ENCODE assay signal across 8 mouse cellular contexts in the genomic region with DNA sequence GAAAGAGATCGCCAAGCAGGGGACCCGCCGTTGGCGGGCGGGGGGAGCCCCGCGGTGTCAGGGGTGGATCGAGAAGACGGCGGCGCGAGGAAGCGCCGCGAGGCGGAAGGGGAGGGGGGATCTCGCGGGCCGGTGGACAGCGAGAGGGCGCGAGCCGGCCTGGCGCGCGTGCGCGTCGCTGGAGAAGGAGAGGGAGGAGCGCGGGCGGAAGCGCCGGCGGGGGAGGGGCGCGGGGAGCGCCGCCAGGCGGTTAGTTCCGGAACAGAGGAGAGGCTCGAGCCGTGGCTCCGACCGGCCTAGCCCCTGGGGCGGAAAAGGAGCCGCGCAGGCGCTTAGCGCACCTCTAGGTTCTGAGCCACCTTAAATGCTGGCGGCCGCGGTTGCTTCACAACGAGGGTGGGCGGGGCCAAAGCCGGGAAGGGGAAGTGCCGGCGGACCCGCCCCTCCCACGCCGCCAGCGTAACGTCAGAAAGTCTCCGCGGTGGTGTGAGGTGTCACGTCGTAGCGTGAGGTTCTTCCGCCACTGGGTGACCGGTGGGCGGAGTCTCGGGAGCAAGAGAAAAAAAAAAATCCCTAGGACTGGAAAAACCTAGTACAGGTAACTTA. TPM values are rescaled to one million over a fixed set of nuclear protein-coding genes. Genes with fewer than 3 reads are reported as not detected.
A peak's percentile ranks its signal among the peaks of the same experiment; 100 is the strongest.
DNase-seq lines count a peak whose midpoint lies in the region; ATAC-seq lines count a peak whose summit lies in the region.

Atxn2l (minus strand) TSS at position 165 of the 606 bp plus-strand sequence.

- peak within 1 kb of the TSS; percentile 63 for H3K4me2 ChIP-seq in kidney, embryonic 15.5 days

- peak within 1 kb of the TSS; percentile 100 for H3K27ac ChIP-seq in heart, embryonic 10.5 days
- H3K27ac ChIP-seq in kidney, embryonic 15.5 days = peak within 1 kb of the TSS; percentile 100

- H3K9ac ChIP-seq in kidney, embryonic 15.5 days = peak within 1 kb of the TSS; percentile 100

- DNase-seq in B cell, adult 2 months = peak; percentile 99
- peak; percentile 100 for DNase-seq in brain, adult 2 months (ENCODE audit: low read depth, low spot score)
- peak; percentile 99 for DNase-seq in heart, embryonic 10.5 days (ENCODE audit: low spot score)
- DNase-seq in liver = peak; percentile 99
- peak; percentile 99 for DNase-seq in spleen, postnatal 4 days (ENCODE audit: low spot score in 2 of 2)

- H3K9me3 ChIP-seq in heart, embryonic 10.5 days = no peaks in the 10 kb centered on the region
- no peaks in the 10 kb centered on the region for H3K9me3 ChIP-seq in kidney, embryonic 15.5 days (replicated peaks)

- H3K4me1 ChIP-seq in heart, embryonic 10.5 days = peaks cover 11% of the 10 kb centered on the region; the same call in 1 of the 2 replicates
- peaks cover 18% of the 10 kb centered on the region for H3K4me1 ChIP-seq in kidney, embryonic 15.5 days

- H3K27me3 ChIP-seq in heart, embryonic 10.5 days (ENCODE audit: insufficient read depth, poor library complexity, severe bottlenecking) = no peaks in the 10 kb centered on the region
- H3K27me3 ChIP-seq in kidney, embryonic 15.5 days = no peaks in the 10 kb centered on the region

- H3K4me3 ChIP-seq in heart, embryonic 10.5 days = peak within 1 kb of the TSS; percentile 100
- H3K4me3 ChIP-seq in kidney, embryonic 15.5 days (replicated peaks) = peak within 1 kb of the TSS; percentile 100

- WGBS in heart, embryonic 10.5 days = under 1% methylated on average over 67 of the region's 72 CpGs
- WGBS in kidney, embryonic 15.5 days = under 1% methylated on average over 42 of the region's 72 CpGs

- peaks cover 29% of the 10 kb centered on the region for H3K36me3 ChIP-seq in heart, embryonic 10.5 days
- H3K36me3 ChIP-seq in kidney, embryonic 15.5 days = peaks cover 30% of the 10 kb centered on the region

- ATAC-seq in erythroblast, adult 5-6 weeks (replicated peaks; ENCODE audit: low FRiP score, poor library complexity, severe bottlenecking) = peak; percentile 82
- ATAC-seq in kidney, embryonic 15.5 days (replicated peaks; ENCODE audit: low FRiP score) = peak; percentile 92
- ATAC-seq in monocyte, adult 5-6 weeks (replicated peaks; ENCODE audit: insufficient number of reproducible peaks, low FRiP score, low TSS enrichment, poor library complexity, severe bottlenecking) = peak; percentile 90

RNA-seq across cellular contexts. Expression of gene Atxn2l, which starts in this region (rescaled TPM):
- total RNA-seq in erythroblast, adult 5-6 weeks (2015; ENCODE audit: low replicate concordance) = 35.2 and 47.2 TPM in 2 replicates
- 28.8 and 35.0 TPM in 2 replicates for total RNA-seq in erythroblast, adult 5-6 weeks (2017; ENCODE audit: low replicate concordance)
- 43.6 and 52.3 TPM in 2 replicates for polyA plus RNA-seq in heart, embryonic 10.5 days (2016; fragmentation: Nextera tagmentation; extraction: Ambion mirVana)
- polyA plus RNA-seq in kidney, embryonic 15.5 days (2015; fragmentation: Nextera tagmentation; extraction: Ambion mirVana) = 49.3 and 51.7 TPM in 2 replicates
- total RNA-seq in monocyte, adult 5-6 weeks (2017) = 23.4 to 73.3 TPM (median 30.7 TPM) in 3 replicates

Comparison
In these comparisons a context has a peak if more than half of its experiments do, and no peak if none do; other contexts are left out.
1. Peak in every context shown above with its lines: DNase-seq, ATAC-seq, H3K4me3 ChIP-seq and H3K27ac ChIP-seq.